Mouse (Mus musculus): ENCODE data around the gene Selenon.
A peak's percentile ranks its signal among the peaks of the same experiment; 100 is the strongest.

Gene Selenon

GRCm38 (mm10) chr4:134546814-134547705 is 4.9 kb downstream of the Selenon start:
- DNase-seq (ENCODE audit: low read depth, low spot score): no peak

- DNase-seq (ENCODE audit: low read depth, low spot score): peak; percentile 86
Measured at GRCm38 (mm10) chr4:134543261-134543660, 8.7 kb downstream of the Selenon start.

GRCm38 (mm10) chr4:134542726-134543125 is 9.2 kb downstream of the Selenon start:
- no peak for DNase-seq (ENCODE audit: low read depth, low spot score)

DNA sequence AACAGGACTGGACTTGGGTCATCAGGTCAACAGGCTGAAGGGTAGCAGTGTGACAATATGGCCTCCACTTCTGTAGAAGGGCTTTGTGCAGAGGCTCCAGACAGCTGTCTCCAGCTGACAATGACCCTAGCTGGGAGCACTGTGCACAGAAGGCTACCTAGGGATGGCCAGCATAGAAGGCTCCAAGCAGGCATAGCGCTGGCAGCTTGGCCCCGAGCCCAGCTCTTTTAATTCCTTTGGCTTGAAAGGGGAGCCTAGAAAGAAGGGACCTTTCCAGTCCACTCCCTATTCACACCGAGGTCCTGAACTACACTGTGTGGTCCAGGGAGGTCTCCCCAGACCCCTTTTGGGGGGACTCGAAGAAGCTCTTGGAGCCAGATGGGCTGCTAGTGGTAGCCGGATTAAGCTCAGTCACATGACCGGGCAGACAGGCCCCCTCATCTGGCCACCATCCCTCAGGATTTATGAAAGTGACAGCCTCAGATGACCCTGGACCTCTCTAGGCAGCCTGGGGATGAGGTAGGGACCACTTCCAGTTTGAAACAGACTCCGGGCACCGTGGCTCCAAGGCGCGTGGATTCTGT is 12.9 kb downstream of the Selenon start:
- DNase-seq (ENCODE audit: low read depth, low spot score): no peak

GRCm38 (mm10) chr4:134535787-134536151 is 16.2 kb downstream of the Selenon start:
- no peak for DNase-seq (ENCODE audit: low read depth, low spot score)

GRCm38 (mm10) chr4:134534932-134535786 is 16.8 kb downstream of the Selenon start, which contains the start of gene Mtfr1l:
Gene Mtfr1l (minus strand): TSS chr4:134535387.
- DNase-seq (ENCODE audit: low read depth, low spot score): peak; percentile 97

DNA sequence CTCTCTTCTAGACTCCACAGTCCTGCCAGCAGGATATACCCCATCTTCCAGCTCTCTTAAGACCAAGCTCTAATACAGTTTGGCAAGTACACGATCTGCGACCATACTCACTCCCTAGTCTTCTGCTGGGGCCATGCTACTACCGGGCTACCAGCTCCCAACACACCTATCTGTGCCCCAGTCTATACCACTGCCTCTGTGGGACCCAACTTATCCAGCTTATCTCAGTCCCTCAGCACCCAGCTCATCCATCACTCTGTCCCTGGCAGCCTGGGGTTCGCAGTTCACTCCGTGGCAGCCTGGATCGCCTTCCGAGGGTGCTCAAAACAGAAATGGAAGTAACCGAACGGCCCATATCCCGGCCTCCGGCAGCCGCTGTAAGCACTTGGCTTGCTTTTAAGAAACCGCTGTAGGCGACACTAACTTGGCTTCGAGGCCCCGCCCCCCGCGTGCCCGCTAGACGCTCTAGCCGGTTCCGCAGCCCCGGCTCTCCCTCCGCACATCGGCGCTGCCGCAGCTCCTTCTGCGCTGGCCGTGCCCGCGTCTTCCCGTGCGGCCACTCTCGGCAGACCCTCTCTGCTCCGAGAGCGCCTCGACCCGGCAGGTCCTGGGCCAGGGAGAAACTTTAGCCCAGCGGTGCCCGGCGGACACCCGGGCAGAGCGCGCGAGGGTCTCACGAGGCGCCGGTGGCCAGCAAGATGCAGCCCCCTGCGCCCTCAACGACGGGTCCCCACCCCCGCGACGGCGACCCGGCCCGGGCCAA is 17.7 kb downstream of the Selenon start:
- DNase-seq (ENCODE audit: low read depth, low spot score): no peak

- no peak for DNase-seq (ENCODE audit: low read depth, low spot score)
Measured at GRCm38 (mm10) chr4:134533421-134533820, 18.5 kb downstream of the Selenon start.

GRCm38 (mm10) chr4:134532928-134533327 is 19.0 kb downstream of the Selenon start:
- no peak for DNase-seq (ENCODE audit: low read depth, low spot score)

- DNase-seq (ENCODE audit: low read depth, low spot score): no peak
Measured at GRCm38 (mm10) chr4:134526220-134526619, 25.7 kb downstream of the Selenon start.

GRCm38 (mm10) chr4:134525806-134526205 is 26.2 kb downstream of the Selenon start:
- no peak for DNase-seq (ENCODE audit: low read depth, low spot score)

DNA sequence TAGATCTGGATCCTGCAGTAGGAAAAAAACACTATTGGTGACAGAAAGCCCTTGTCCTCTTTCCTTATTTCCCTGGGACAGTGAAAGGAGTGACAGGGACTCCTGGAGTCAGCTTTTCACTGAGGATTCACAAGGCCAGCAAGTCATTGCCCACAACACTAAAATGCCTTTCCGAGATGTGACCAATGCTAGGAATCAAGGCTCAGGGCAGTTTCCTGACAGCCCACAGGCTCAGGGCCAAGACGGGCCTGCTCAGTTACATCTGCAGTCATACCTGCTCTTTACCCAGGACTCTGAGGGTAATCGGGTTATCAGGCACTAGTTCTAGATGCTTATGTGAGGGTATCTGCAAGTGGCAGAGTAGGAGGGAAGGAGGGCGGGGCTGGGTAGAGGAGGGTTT is 28.5 kb downstream of the Selenon start:
- no peak for DNase-seq (ENCODE audit: low read depth, low spot score)

DNA sequence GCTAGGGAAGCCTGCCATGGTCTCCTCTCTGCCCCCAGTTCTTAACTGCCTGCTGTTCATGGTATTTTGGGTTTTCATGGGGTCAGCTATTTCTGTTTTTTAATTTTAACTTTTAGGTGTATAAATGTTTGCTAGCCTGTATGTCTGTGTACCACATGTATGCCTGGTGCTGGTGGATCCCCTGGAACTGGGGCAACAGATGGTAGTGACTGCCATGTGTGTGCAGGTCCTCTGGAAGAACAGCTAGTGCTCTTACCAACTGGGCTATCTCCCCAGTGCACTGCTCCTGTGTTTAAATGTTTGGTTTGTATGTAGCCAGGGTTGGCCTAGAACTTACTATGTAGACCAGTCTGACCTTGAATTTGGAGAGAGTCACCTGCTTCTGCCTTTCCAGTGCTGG is 32.7 kb downstream of the Selenon start:
- DNase-seq (ENCODE audit: low read depth, low spot score): no peak

DNA sequence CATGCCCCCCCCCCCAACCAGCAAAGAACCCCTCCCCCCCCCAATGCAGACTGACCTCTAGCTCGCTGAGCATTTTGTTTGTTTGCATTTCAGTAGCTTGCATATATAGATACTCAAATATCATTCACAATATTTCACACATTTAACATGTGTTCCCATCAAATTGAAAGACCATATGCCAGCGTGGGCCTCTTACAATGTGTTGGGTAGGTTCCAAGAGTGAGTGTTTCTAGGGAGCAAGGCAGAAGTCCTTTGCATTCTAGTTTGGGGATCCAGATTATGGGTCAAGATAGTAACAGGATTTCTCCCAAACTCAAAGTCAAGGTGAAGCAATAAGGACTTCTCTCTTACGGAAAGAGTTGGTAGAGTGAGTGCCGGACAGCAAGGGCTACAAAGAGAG is 33.4 kb downstream of the Selenon start:
- DNase-seq (ENCODE audit: low read depth, low spot score): no peak

GRCm38 (mm10) chr4:134517719-134518118 is 34.2 kb downstream of the Selenon start:
- DNase-seq (ENCODE audit: low read depth, low spot score): no peak

- DNase-seq (ENCODE audit: low read depth, low spot score): no peak
Measured at GRCm38 (mm10) chr4:134516981-134517380, 35.0 kb downstream of the Selenon start.

DNA sequence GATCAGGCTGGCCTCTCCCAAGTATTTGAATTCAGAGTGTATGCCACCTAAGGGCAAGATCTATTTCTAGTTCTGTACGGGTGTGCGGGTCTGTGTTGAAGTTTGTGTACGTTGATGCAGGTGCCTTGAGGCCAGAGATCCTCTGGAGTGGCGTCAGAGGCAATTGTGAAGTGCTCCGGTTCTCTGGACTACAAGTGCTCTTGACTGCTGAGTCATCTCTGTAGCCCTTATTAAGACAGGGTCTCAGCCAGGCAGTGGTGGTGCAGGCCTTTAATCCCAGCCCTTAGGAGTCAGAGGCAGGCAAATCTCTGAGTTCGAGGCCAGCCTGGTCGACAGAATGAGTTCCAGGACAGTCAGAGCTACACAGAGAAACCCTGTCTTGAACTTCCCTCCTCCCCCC is 36.4 kb downstream of the Selenon start:
- no peak for DNase-seq (ENCODE audit: low read depth, low spot score)

GRCm38 (mm10) chr4:134514309-134514930 is 37.5 kb downstream of the Selenon start:
- DNase-seq (ENCODE audit: low read depth, low spot score): no peak

GRCm38 (mm10) chr4:134512798-134513197 is 39.2 kb downstream of the Selenon start:
- DNase-seq (ENCODE audit: low read depth, low spot score): no peak

DNA sequence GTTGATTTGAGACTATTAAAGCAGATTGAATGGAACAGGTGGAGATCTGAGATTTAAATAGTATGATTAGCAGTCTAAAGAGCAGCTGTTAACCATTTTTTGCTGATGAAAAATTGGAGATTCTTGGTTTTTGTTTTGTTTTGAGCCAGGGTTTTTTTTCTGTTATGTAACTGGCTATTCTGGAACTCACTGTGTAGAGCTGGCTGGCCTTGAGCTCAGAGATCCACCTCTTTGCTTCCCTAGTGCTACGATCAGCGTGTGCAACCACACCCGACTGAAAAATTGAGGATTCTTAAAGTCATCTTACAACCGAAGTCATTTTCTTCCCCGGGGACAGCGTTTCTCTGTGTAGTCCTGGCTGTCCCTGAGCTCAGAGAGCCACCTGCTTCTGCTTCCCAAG is 40.2 kb downstream of the Selenon start:
- no peak for DNase-seq (ENCODE audit: low read depth, low spot score)

DNA sequence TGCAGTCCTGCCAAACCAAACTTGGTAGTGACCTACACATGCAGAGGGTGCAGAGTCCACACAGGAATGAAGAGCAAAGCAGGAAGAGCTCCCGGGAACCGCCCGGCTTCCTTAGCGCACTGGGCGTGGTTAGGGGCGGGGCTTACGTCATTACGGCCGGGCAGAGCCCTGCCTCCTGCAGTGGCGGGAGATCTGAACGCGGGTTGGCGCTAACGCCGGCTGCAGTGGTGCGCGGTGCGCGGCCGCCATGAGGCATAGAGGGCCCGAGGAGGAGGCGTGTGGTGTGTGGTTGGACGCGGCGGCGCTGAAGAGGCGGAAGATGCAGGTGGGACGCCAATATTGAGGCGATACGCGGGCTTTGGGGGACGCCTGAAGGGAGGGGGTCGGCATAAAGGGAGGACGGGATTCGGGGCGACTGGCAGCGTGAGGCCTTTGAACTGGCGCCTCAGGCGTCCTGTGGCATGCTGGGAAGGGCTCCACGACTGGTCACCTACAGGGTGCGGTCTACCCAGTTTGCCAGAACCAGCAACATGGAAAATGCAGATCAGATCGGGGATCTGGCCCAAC is 41.0 kb downstream of the Selenon start, which contains the start of gene Aunip:
Gene Aunip (plus strand): TSS at position 155 of the 567 bp plus-strand sequence.
- peak; percentile 89 for DNase-seq (ENCODE audit: low read depth, low spot score)

Measured in forelimb bud, embryonic 11.5 days (tissue).